Mouse (Mus musculus): ENCODE measurements around the gene Usp54. TPM values are rescaled to one million over a fixed set of nuclear protein-coding genes. Genes with fewer than 3 reads are reported as not detected.

Gene Usp54
- total RNA-seq (2023) = 1 to 10 TPM; 5.1 to 5.2 TPM

GRCm38 (mm10) chr14:20640644-20641437, at the start of gene Usp54:
TSS of gene Usp54 (minus strand) at chr14:20641063.

GRCm38 (mm10) chr14:20674064-20674833, 33.4 kb upstream of the Usp54 start, which contains the start of gene Sec24c:
TSS of gene Sec24c (plus strand) at chr14:20674308.

GRCm38 (mm10) chr14:20668154-20668810, 27.4 kb upstream of the Usp54 start, which contains the start of gene Synpo2l:
TSS of gene Synpo2l (minus strand) at chr14:20668354.

GRCm38 (mm10) chr14:20656361-20656760, 15.5 kb upstream of the Usp54 start, which contains the start of gene Myoz1:
TSS of gene Myoz1 (minus strand) at chr14:20656540.

GRCm38 (mm10) chr14:20546415-20546814, 94.4 kb downstream of the Usp54 start, which contains the start of gene Ppp3cb:
TSS of gene Ppp3cb (minus strand) at chr14:20546573.

Other genes starting within 250 kb of the Usp54 start
- gene Mrps16, start 247.4 kb downstream of the Usp54 start, total RNA-seq (2023) = 10 to 100 TPM; 38.4 to 38.9 TPM
- gene Cfap70, start 188.8 kb downstream of the Usp54 start, total RNA-seq (2023) = 1 to 10 TPM; 1.1 to 1.2 TPM
- 10 to 100 TPM; 57.4 to 67.5 TPM for gene Anxa7, start 160.9 kb downstream of the Usp54 start, total RNA-seq (2023)
- gene Mss51, start 144.2 kb downstream of the Usp54 start, total RNA-seq (2023) = 1 to 10 TPM; 5.6 to 8.4 TPM
- 100 to 1,000 TPM; 109 to 120 TPM for gene Ppp3cb, start 94.5 kb downstream of the Usp54 start, total RNA-seq (2023)
- gene Myoz1, start 15.5 kb upstream of the Usp54 start, total RNA-seq (2023) = not detected
- not detected for gene Synpo2l, start 27.3 kb upstream of the Usp54 start, total RNA-seq (2023)
- gene Sec24c, start 33.2 kb upstream of the Usp54 start, total RNA-seq (2023) = 100 to 1,000 TPM; 260 to 268 TPM
- 10 to 100 TPM in 1 of 2 experiments, 1 to 10 TPM in 1; 9.5 to 10.5 TPM for gene Fut11, start 53.9 kb upstream of the Usp54 start, total RNA-seq (2023)
- 10 to 100 TPM; 36.8 to 40.7 TPM for gene Chchd1, start 61.9 kb upstream of the Usp54 start, total RNA-seq (2023)
- gene Zswim8, start 66.5 kb upstream of the Usp54 start, total RNA-seq (2023) = 100 to 1,000 TPM; 175 to 196 TPM
- 10 to 100 TPM; 60.4 to 71.2 TPM for gene Ndst2, start 93.5 kb upstream of the Usp54 start, total RNA-seq (2023)
- gene Camk2g, start 153.0 kb upstream of the Usp54 start, total RNA-seq (2023) = 10 to 100 TPM; 20.3 to 21.6 TPM
- 1 to 10 TPM; 1.2 to 1.6 TPM for gene Plau, start 195.6 kb upstream of the Usp54 start, total RNA-seq (2023)

Measured in B cell, adult 67 days (primary cell).